Mouse (Mus musculus): ENCODE measurements at regions not wholly inside any gene's neighbourhood (a gene's known extent, or its start where the extent isn't known, plus 50 kb on each side); places are given as distances from the start of the nearest gene placed in this dataset.
"Not testable (repeated sequence)": the region's sequence is repeated elsewhere in the genome, so short reads cannot be mapped to it uniquely, and the experiment has no call there.

DNA sequence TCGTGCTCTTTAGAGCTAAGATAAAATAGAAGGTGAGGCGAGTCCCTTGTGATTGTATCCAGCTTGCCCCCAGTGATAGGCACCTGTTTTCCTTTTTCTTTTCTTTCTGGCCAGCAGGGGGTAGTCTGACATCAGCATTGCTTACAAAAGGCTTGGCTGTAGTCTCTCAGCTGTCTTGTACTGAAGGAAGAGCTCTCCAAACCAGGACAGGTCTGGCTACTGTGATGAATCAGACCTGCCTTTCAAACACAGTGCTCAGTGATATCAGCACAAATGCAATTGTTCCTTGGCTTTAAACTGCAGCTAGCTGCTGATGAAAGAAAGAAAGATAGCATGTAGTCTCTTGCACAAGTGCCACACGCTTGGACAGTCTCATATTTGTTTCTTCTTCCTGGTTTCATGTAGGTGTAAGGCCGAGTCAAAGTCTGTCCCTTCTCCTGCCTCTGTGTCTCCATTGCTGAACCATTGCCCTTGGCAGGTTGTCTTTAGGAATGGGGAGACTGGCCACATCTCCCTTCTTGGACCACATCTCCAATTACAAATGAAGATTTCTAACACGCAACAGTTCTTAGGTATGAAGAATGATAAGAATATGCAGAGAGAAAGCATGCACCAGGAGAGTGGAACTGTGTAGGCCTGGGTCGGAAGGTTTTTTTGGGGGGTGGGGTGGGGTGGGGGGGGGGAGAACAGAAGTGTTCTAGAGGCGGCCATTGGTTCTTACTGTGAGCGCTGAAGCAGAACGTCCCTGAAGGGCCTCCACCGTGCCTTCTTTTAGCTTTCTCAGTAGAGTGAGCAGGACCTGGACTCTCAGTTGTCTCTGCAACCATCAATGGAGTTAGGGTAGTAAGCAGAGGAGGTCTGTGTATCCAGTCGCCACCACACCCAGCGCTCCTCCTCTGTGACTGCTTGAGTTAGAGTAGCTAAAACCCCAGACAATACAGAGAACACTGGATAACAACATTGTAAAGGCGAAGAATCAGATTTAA is 200.9 kb downstream of the Faxc start:
- DNase-seq (ENCODE audit: low spot score in 2 of 2) = no peak

GRCm38 (mm10) chr4:22133547-22134495 is 202.7 kb downstream of the Faxc start:
- DNase-seq (ENCODE audit: low spot score in 2 of 2) = no peak

GRCm38 (mm10) chr4:22140122-22140521 is 209.0 kb downstream of the Faxc start:
- DNase-seq (ENCODE audit: low spot score in 2 of 2) = no peak

- no peak for DNase-seq (ENCODE audit: low spot score in 2 of 2)
Measured at GRCm38 (mm10) chr4:22143546-22143945, 212.4 kb downstream of the Faxc start.

GRCm38 (mm10) chr4:22144834-22145233 is 212.5 kb upstream of the Fbxl4 start:
- DNase-seq (ENCODE audit: low spot score in 2 of 2) = not testable (repeated sequence)

- DNase-seq (ENCODE audit: low spot score in 2 of 2) = no peak
Measured at GRCm38 (mm10) chr4:22146648-22147409, 210.5 kb upstream of the Fbxl4 start.

DNA sequence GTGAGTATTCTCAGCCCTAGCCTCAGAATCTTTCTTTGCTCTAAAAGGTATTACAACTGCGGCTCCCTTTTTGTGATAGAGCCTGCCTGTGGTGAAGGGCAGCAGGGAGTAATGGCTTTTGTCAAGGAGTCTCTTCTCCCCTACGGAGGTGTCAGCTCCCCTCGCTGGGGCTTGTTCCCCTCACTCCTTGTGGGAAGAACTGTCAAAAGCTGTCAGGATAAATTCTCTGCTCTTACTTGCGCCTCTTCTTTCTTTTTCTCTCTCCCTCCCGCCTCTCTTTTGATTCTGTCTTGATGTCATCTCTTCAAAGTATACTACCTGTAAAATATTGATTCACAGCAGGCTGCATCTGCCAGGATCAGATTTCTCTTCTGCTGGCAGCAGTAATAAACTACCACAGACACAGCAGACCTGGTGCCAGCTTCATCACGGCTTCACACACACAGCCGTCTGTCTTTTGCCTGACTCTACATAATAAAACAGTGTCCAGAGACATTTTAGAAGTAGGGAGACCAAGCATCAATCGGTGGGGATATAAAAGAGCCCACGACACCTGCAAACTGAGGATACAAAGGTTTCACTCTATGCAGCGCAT is 205.3 kb upstream of the Fbxl4 start:
- no peak for DNase-seq (ENCODE audit: low spot score in 2 of 2)

- DNase-seq (ENCODE audit: low spot score in 2 of 2) = no peak
Measured at GRCm38 (mm10) chr4:22152971-22153544, 204.3 kb upstream of the Fbxl4 start.

DNA sequence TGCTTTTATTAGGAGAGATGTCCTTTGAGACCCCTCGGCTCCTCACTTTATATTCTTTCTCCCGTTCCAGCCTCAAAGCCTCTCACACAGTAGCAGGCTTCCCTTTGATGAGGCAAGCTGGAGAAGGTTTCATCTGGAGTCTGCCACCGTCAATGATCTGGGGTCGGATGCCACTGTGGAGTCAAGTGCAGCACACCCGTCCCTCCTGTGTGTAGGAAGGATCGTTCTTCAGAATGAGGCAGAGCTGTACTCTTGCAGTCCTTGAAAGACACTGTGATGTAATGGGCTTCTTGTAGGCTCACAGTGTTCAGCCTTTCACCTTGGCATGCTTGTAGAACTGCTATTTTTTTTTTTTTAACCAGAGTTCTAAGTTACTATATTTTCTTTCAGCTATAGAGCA is 203.7 kb upstream of the Fbxl4 start:
- no peak for DNase-seq (ENCODE audit: low spot score in 2 of 2)

GRCm38 (mm10) chr4:22186422-22186821 is 170.9 kb upstream of the Fbxl4 start:
- DNase-seq (ENCODE audit: low spot score in 2 of 2) = no peak

DNA sequence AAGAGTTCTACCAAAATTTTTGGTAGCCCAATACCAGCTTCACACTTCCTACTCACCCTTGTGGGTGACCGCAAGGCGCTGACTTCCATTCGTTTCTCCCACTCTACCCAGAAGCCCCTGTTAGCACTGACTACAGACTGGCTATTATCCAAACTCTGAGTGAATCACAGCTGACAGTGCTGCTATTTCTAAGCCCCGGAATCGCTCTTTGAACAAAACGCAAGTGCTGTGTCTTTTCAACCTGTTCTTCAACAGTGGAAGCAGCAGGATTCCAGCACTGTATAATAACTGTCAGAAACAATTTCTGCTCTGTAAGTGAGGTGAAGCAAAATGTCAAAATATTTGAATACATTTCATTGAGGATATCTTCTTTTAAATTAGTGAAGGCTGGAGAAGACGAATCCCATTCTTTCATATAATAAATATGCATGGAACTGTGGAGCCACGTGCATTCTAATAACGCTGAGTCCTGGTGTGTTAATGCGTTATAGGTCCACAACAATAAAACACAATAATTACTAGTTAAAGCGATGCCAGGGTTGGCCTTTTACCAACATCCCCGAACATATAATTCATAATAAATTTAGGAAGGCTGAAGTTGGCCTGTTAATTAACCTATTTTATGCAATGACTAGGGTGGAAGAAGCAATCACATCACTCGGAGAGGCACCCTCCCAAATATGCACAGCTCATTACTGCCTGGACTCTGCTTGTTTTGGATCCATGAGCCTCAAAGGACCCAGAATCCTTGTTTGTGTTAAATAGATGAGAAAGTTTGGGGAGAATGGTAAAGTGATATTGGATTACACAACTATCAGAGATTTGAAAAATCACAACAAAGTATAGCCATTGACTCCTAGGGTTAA is 169.0 kb upstream of the Fbxl4 start:
- no peak for DNase-seq (ENCODE audit: low spot score in 2 of 2)

DNA sequence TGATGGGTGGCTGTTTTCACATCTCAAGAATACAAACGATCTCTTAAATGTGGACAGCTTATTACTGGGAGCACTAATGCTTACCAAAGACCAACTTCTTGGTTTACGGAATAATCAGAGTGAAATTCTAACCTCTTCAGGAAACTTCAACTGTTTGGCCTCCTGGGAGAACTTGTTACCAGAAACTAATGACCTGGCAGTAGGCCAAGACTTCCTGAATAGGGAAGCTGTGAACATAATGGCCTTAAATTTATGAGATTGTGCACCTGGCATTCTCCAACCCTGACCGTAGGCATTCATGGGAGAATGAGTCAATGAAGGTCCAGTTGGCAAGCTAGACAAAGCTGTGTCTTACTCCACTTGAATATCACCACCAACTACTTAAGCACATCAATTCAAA is 160.8 kb upstream of the Fbxl4 start:
- no peak for DNase-seq (ENCODE audit: low spot score in 2 of 2)

DNA sequence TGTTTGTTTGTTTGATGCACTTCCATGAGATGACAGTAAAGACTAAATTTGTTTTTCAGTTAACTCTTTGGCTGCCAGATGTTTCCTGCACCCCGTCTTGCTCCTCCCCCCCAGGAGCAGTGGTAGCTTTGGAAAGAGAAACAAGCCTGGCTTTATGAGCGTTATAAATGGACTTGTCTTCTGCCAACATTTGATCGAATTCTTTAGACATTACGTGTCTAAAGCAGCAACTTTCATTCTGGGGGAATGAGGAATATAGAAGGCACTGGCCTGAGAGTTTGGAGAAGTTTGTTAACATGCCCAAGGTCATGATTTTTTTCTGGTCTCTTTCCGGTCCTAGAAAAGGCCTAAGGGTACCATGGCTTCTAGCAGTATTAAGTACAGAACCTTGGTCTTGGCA is 148.8 kb upstream of the Fbxl4 start:
- DNase-seq (ENCODE audit: low spot score in 2 of 2) = no peak

- DNase-seq (ENCODE audit: low spot score in 2 of 2) = no peak
Measured at GRCm38 (mm10) chr4:22237640-22238039, 119.7 kb upstream of the Fbxl4 start.

DNA sequence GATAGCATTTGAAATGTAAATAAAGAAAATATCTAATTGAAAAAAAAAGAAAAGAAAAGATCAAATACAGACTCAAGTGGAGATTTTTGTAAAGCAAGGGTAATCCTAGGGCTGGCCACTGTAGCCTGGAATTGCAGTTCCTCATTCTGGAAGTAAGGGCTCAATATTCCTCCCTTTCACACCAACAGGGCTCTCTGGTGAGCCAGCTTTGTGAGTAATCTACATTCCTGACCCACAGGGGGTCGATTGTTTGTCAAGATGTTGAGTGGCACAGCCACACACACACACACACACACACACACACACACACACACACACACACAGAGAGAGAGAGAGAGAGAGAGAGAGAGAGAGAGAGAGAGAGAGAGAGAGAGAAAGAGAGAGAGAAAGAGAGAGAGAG is 107.1 kb upstream of the Fbxl4 start:
- DNase-seq (ENCODE audit: low spot score in 2 of 2) = not testable (repeated sequence)

DNA sequence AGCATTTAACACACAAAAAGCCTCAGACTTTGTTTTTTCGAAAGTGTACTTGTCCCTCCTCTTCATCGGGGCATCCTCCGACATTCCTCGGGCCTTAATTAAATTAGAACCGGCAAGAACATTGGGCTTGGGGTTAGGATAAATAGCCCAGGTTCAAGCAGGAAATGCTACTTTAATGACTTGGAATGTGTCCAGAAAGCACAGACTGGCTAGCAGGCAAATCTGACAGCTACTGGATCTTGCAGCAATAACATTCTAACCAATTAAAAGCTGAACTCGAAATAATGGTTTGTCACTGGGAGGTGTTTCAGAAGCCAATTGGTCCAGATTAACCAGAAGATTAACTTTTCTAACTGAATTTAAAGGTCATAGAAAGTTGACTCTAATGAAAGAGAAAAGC is 93.4 kb upstream of the Fbxl4 start:
- DNase-seq (ENCODE audit: low spot score in 2 of 2) = no peak

GRCm38 (mm10) chr4:22269064-22269463 is 88.3 kb upstream of the Fbxl4 start:
- DNase-seq (ENCODE audit: low spot score in 2 of 2) = no peak

DNA sequence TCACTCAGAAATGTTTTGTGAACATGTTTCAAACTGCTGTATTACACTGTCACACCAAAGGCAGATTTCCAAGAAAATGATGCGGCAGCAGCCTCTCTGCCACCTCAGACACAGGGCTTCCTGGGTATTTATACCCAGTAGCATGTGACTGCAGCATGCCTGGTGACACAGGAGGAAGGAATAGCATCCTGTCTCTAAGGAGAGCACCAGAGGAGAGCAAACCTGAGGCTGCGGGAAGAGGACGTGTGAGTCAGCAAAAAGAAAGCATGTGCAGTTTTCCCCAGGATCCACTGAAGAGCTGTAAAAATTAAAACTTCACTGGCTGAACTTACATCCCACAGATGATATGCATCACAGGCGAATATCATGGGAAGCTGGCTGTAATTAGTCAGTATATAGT is 83.2 kb upstream of the Fbxl4 start:
- DNase-seq (ENCODE audit: low spot score in 2 of 2) = no peak

DNA sequence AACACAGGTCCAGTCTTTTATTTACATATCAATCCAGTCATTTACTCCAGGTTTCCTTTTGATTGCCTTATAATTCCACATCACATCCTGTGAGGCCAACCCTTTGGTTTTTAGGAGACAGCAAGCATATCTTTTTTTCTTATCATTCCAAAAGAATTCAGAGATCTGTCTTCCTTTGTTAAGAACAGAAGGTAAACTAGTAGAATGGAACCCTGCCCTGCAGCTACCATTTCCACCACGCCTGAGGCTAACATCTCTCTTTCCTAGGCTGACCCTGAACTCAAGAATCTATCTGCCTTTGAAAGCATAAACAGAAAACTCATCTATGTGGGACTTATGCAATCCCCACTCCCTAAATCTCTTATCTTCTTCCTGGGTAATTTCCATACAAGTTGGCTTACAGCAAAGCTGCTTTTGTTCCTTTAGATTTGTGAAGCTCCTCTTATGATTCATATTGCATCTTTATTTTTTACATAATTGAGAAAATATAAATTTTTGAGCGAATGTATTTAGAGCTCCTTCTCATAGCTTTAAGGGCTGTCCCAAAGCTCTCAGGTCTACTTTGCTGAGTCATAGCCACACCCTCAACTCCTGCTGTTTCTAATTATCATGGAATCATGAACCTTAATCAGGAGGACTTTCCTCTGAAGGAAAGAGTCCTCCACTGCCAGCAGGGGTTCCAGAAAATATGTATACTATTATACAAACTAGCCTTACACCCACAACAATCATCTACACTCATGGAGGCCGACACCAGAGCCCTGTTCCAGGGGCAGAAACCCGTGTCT is 74.6 kb upstream of the Fbxl4 start:
- DNase-seq (ENCODE audit: low spot score in 2 of 2) = no peak
